Mouse (Mus musculus) MEL (cell line): Measurements from ENCODE around the gene Pllp. TPM values are rescaled to one million over a fixed set of nuclear protein-coding genes. Genes with fewer than 3 reads are reported as not detected.

Experiments
- DNase-seq: peaks from one replicate; pipeline ENCODE4 v3.0.0; 2011; ENCODE audit warnings: low read depth, low spot score
- H3K27ac ChIP-seq: 2 replicates; pipeline ENCODE4 v1.5.1; 2012; ENCODE audit warnings: low read depth, mild to moderate bottlenecking, control low read depth, low read length, moderate library complexity; ENCODE audit not compliant: control insufficient read depth
- H3K27me3 ChIP-seq, 2 experiments: fragments of 150-350 bp in 1 of 2; sonication (generic) in 1 of 2; 2 replicates each; pipeline ENCODE4 v1.6.1; 2012; ENCODE audit warnings: low read length in 2 of 2, mild to moderate bottlenecking in 2 of 2, improper control_type of control experiment in 1 of 2, moderate library complexity in 1 of 2; ENCODE audit not compliant: insufficient read depth in 2 of 2, control insufficient read depth in 1 of 2
- H3K36me3 ChIP-seq, 2 experiments: 2 replicates each; pipeline ENCODE4 v1.6.1; 2012 to 2014; ENCODE audit warnings: low read length in 2 of 2, improper control_type of control experiment in 1 of 2, inconsistent platforms in 1 of 2, mild to moderate bottlenecking in 1 of 2; ENCODE audit not compliant: insufficient read depth in 2 of 2, control insufficient read depth in 1 of 2
- H3K4me1 ChIP-seq, 2 experiments: fragments of 150-350 bp in 1 of 2; sonication (generic) in 1 of 2; 2 replicates each; pipeline ENCODE4 v1.6.1; 2012; ENCODE audit warnings: low read length in 2 of 2, improper control_type of control experiment in 1 of 2, mild to moderate bottlenecking in 1 of 2; ENCODE audit not compliant: insufficient read depth in 2 of 2, control insufficient read depth in 1 of 2
- H3K4me3 ChIP-seq, 2 experiments: fragments of 150-350 bp in 1 of 2; sonication (generic) in 1 of 2; 2 replicates each; pipeline ENCODE4 v1.5.1; 2012; ENCODE audit warnings: low read depth in 2 of 2, low read length in 2 of 2, mild to moderate bottlenecking in 2 of 2, moderate library complexity in 2 of 2, control low read depth in 1 of 2, improper control_type of control experiment in 1 of 2; ENCODE audit not compliant: control insufficient read depth in 1 of 2, insufficient read depth in 1 of 2
- H3K79me2 ChIP-seq: 2 replicates; pipeline ENCODE4 v1.6.1; 2012; ENCODE audit warnings: mild to moderate bottlenecking, low read length, moderate library complexity; ENCODE audit not compliant: control insufficient read depth, poor library complexity, insufficient read depth
- H3K9ac ChIP-seq: 2 replicates; pipeline ENCODE4 v1.6.1; 2012; ENCODE audit warnings: low read depth, mild to moderate bottlenecking, control low read depth, low read length, moderate library complexity; ENCODE audit not compliant: control insufficient read depth, poor library complexity, severe bottlenecking
- H3K9me3 ChIP-seq: fragments of 150-350 bp; sonication (generic); replicated peaks from 2 replicates; pipeline ENCODE4 v1.6.1; 2012; ENCODE audit warnings: mild to moderate bottlenecking, low read length, improper control_type of control experiment, moderate library complexity; ENCODE audit not compliant: insufficient read depth
- BHLHE40 ChIP-seq: IDR thresholded peaks from 2 replicates; pipeline ENCODE4 v1.6.1; 2012; ENCODE audit warnings: low read depth, mild to moderate bottlenecking, inconsistent platforms, low read length, improper control_type of control experiment, borderline replicate concordance
- CHD1 ChIP-seq: IDR thresholded peaks from 2 replicates; pipeline ENCODE4 v1.6.1; 2012; ENCODE audit warnings: low read depth, mild to moderate bottlenecking, inconsistent platforms, low read length, improper control_type of control experiment
- CHD2 ChIP-seq: IDR thresholded peaks from 2 replicates; pipeline ENCODE4 v1.6.1; 2011; ENCODE audit warnings: low read length, improper control_type of control experiment
- CTCF ChIP-seq, 3 experiments: IDR thresholded peaks in 2 of 3; conservative IDR thresholded peaks in 1 of 3; 2 replicates each; pipeline ENCODE4 v1.5.1; 2011 to 2012; ENCODE audit warnings: low read length in 3 of 3, low read depth in 2 of 3, mild to moderate bottlenecking in 2 of 3, improper control_type of control experiment in 1 of 3, inconsistent platforms in 1 of 3, mixed read lengths in 1 of 3, moderate library complexity in 1 of 3; ENCODE audit not compliant: control insufficient read depth in 1 of 3, insufficient read depth in 1 of 3, poor library complexity in 1 of 3, severe bottlenecking in 1 of 3
- E2F4 ChIP-seq: IDR thresholded peaks from 2 replicates; pipeline ENCODE4 v1.6.1; 2011; ENCODE audit warnings: low read depth, low read length, improper control_type of control experiment, borderline replicate concordance
- ELF1 ChIP-seq: IDR thresholded peaks from 2 replicates; pipeline ENCODE4 v1.6.1; 2014; ENCODE audit warnings: low read depth, mild to moderate bottlenecking, inconsistent platforms, low read length, improper control_type of control experiment, moderate library complexity
- EP300 ChIP-seq, 2 experiments: IDR thresholded peaks; 2 replicates each; pipeline ENCODE4 v1.6.1; 2011; ENCODE audit warnings: improper control_type of control experiment in 2 of 2, low read length in 2 of 2, low read depth in 1 of 2, mild to moderate bottlenecking in 1 of 2
- ETS1 ChIP-seq: IDR thresholded peaks from 2 replicates; pipeline ENCODE4 v1.6.1; 2012; ENCODE audit warnings: low read depth, mild to moderate bottlenecking, inconsistent platforms, low read length, improper control_type of control experiment, moderate library complexity
- GABPA ChIP-seq: IDR thresholded peaks from 2 replicates; pipeline ENCODE4 v1.6.1; 2012; ENCODE audit warnings: low read depth, mild to moderate bottlenecking, inconsistent platforms, low read length, improper control_type of control experiment, moderate library complexity
- GATA1 ChIP-seq: IDR thresholded peaks from 2 replicates; pipeline ENCODE4 v1.6.1; 2011; ENCODE audit warnings: low read depth, low read length, improper control_type of control experiment
- HCFC1 ChIP-seq: IDR thresholded peaks from 2 replicates; pipeline ENCODE4 v1.6.1; 2012; ENCODE audit warnings: low read depth, mild to moderate bottlenecking, inconsistent platforms, low read length, improper control_type of control experiment, moderate library complexity
- JUND ChIP-seq: IDR thresholded peaks from 2 replicates; pipeline ENCODE4 v1.6.1; 2011; ENCODE audit warnings: low read depth, mild to moderate bottlenecking, improper control_type of control experiment, low read length
- KAT2A ChIP-seq: conservative IDR thresholded peaks from 2 replicates; pipeline ENCODE4 v1.6.1; 2012; ENCODE audit warnings: low read depth, low read length, improper control_type of control experiment, inconsistent platforms
- MAFK ChIP-seq: IDR thresholded peaks from 2 replicates; pipeline ENCODE4 v1.6.1; 2011; ENCODE audit warnings: low read depth, mild to moderate bottlenecking, low read length, improper control_type of control experiment, borderline replicate concordance
- MAX ChIP-seq: IDR thresholded peaks from 2 replicates; pipeline ENCODE4 v1.6.1; 2011; ENCODE audit warnings: low read length, improper control_type of control experiment
- MAZ ChIP-seq: IDR thresholded peaks from 2 replicates; pipeline ENCODE4 v1.6.1; 2012; ENCODE audit warnings: low read depth, mild to moderate bottlenecking, inconsistent platforms, low read length, improper control_type of control experiment
- MEF2A ChIP-seq: IDR thresholded peaks from 2 replicates; pipeline ENCODE4 v1.6.1; 2014; ENCODE audit warnings: low read depth, mild to moderate bottlenecking, inconsistent platforms, low read length, improper control_type of control experiment; ENCODE audit not compliant: poor library complexity, insufficient replicate concordance, severe bottlenecking; ENCODE audit errors: extremely low read depth
- MYB ChIP-seq: IDR thresholded peaks from 2 replicates; pipeline ENCODE4 v1.6.1; 2011; ENCODE audit warnings: mild to moderate bottlenecking, low read depth, low read length, improper control_type of control experiment
- NELFE ChIP-seq: IDR thresholded peaks from 2 replicates; pipeline ENCODE4 v1.6.1; 2011; ENCODE audit warnings: low read depth, low read length, improper control_type of control experiment
- POLR2A ChIP-seq, 2 experiments: IDR thresholded peaks; 2 replicates each; pipeline ENCODE4 v1.6.1; 2011 to 2012; ENCODE audit warnings: low read length in 2 of 2, mild to moderate bottlenecking in 2 of 2, control low read depth in 1 of 2, improper control_type of control experiment in 1 of 2, low read depth in 1 of 2, moderate library complexity in 1 of 2; ENCODE audit not compliant: control insufficient read depth in 1 of 2, insufficient read depth in 1 of 2, poor library complexity in 1 of 2
- RAD21 ChIP-seq: IDR thresholded peaks from 2 replicates; pipeline ENCODE4 v1.6.1; 2011; ENCODE audit warnings: mild to moderate bottlenecking, low read depth, low read length, improper control_type of control experiment
- RCOR1 ChIP-seq: IDR thresholded peaks from 2 replicates; pipeline ENCODE4 v1.6.1; 2012; ENCODE audit warnings: low read depth, mild to moderate bottlenecking, inconsistent platforms, low read length, improper control_type of control experiment
- SMC3 ChIP-seq: IDR thresholded peaks from 2 replicates; pipeline ENCODE4 v1.6.1; 2011; ENCODE audit warnings: low read depth, low read length, improper control_type of control experiment
- TBP ChIP-seq: IDR thresholded peaks from 2 replicates; pipeline ENCODE4 v1.8.0; 2011; ENCODE audit warnings: low read depth, low read length, improper control_type of control experiment
- TCF12 ChIP-seq: IDR thresholded peaks from 2 replicates; pipeline ENCODE4 v1.6.1; 2014; ENCODE audit warnings: low read depth, mild to moderate bottlenecking, inconsistent platforms, low read length, improper control_type of control experiment, moderate library complexity
- USF2 ChIP-seq, 2 experiments: IDR thresholded peaks; 2 replicates each; pipeline ENCODE4 v1.6.1; 2011 to 2012; ENCODE audit warnings: improper control_type of control experiment in 2 of 2, low read length in 2 of 2, borderline replicate concordance in 1 of 2, inconsistent platforms in 1 of 2, low read depth in 1 of 2, mild to moderate bottlenecking in 1 of 2; ENCODE audit not compliant: insufficient read depth in 1 of 2
- ZKSCAN1 ChIP-seq: IDR thresholded peaks from 2 replicates; pipeline ENCODE4 v1.6.1; 2012; ENCODE audit warnings: low read depth, mild to moderate bottlenecking, inconsistent platforms, low read length, improper control_type of control experiment, moderate library complexity
- ZMIZ1 ChIP-seq: IDR thresholded peaks from 2 replicates; pipeline ENCODE4 v1.6.1; 2012; ENCODE audit warnings: low read depth, mild to moderate bottlenecking, inconsistent platforms, low read length, improper control_type of control experiment, moderate library complexity
- polyA plus RNA-seq, 2 experiments: library from polyadenylated mRNA; stranded (reverse) in 1 of 2; unstranded in 1 of 2; fragments of >175 nt in 1 of 2; fragments of >200 nt in 1 of 2; gene quantifications; 2 replicates each; pipeline versions ENCODE4 v1.2.1 to v1.2.4; 2012; ENCODE audit warnings: low replicate concordance in 2 of 2, low read depth in 1 of 2; ENCODE audit not compliant: insufficient read length in 2 of 2, insufficient read depth in 1 of 2, missing spikeins in 1 of 2
- total RNA-seq: library from RNA; depleted of rRNA; stranded (reverse); fragments of 300-350 nt; gene quantifications from 2 replicates; pipeline ENCODE4 v1.2.3, GENCODE M21; 2012

Gene Pllp
- total and polyA plus RNA-seq, 3 experiments, result 0.06 TPM; not detected in 2

DNA sequence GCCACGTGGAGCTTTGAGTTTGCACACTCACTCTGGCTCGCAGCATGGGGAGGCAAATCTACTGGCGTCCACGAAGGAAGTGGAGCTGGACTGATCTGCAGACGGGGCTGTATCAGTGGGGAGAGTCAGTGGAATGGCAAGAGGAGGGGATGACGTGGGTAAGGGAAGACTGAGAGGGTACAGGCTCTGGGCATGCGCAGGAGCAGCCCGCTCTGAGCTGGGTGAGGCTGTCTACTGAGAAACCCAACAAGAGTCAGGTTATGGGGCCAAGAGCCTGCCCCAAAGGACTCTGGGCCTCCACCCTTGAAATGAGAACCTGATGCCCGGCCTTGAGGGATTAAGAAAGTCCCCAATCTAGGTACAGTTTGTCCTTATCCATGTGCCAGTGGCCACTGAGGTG is 48.9 kb upstream of the Pllp start:
- TF ChIP-seq MAX, result no peak
- TF ChIP-seq NELFE, result no peak
- no peak for TF ChIP-seq ZMIZ1
- TF ChIP-seq HCFC1, result no peak
- no peak for TF ChIP-seq TCF12
- TF ChIP-seq EP300 (IDR thresholded peaks at IDR 0.05; ENCODE audit: low read depth in 1 of 2, low read length in 2 of 2), result no peak
- no peak for TF ChIP-seq SMC3
- no peak for TF ChIP-seq POLR2A (IDR thresholded peaks at IDR 0.05; ENCODE audit: control insufficient read depth in 1 of 2, insufficient read depth in 1 of 2, low read depth in 1 of 2, low read length in 2 of 2, poor library complexity in 1 of 2)
- TF ChIP-seq JUND, result no peak
- no peak for TF ChIP-seq MEF2A
- no peak for TF ChIP-seq RCOR1
- TF ChIP-seq ETS1, result no peak
- no peak for TF ChIP-seq TBP
- no peak for TF ChIP-seq ELF1
- TF ChIP-seq RAD21, result no peak
- TF ChIP-seq MAZ, result no peak
- no peak for TF ChIP-seq CTCF (IDR thresholded peaks at IDR 0.05 in 2 of 3, conservative IDR thresholded peaks at IDR 0.05 in 1 of 3; ENCODE audit: control insufficient read depth in 1 of 3, insufficient read depth in 1 of 3, low read depth in 2 of 3, low read length in 3 of 3, poor library complexity in 1 of 3, severe bottlenecking in 1 of 3)
- no peak for TF ChIP-seq CHD2
- TF ChIP-seq GABPA, result no peak
- DNase-seq, result no peak
- no peak overlapping the region for H3K9ac ChIP-seq

DNA sequence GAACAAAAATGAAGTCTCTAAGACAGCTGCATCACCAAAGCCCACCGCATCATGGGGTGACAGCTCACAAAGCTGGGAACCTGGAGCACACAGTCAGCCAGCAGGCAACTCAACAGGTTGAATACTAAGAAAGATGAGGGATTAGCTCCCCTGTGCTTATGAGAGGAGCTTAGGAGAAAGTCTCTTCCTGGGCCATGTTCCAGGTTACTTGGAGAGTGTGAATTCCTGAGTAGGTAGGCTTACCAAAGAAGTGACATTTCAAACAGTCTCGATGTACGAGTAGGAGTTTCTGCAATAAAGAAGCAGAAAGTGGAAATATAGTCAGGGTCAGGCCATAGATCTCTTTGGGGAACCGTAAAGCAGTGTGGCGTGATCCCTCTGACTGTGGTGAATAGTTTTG is 48.4 kb upstream of the Pllp start:
- no peak for DNase-seq
- H3K9ac ChIP-seq, result no peak overlapping the region
- no peak overlapping the region for H3K4me3 ChIP-seq
- H3K27me3 ChIP-seq, result peaks cover 6 to 7% of the 10 kb centered on the region in 2 experiments
- H3K4me1 ChIP-seq, result no peaks in the 10 kb centered on the region
- no peaks in the 10 kb centered on the region for H3K79me2 ChIP-seq
- no peak overlapping the region for H3K27ac ChIP-seq
- no peaks in the 10 kb centered on the region for H3K36me3 ChIP-seq
- H3K9me3 ChIP-seq, result no peaks in the 10 kb centered on the region
- TF ChIP-seq GABPA (no peak), USF2 (IDR thresholded peaks at IDR 0.05; ENCODE audit: borderline replicate concordance in 1 of 2, insufficient read depth in 1 of 2, low read depth in 1 of 2, low read length in 2 of 2) (no peak), TBP (no peak), BHLHE40 (no peak), POLR2A (IDR thresholded peaks at IDR 0.05; ENCODE audit: control insufficient read depth in 1 of 2, insufficient read depth in 1 of 2, low read depth in 1 of 2, low read length in 2 of 2, poor library complexity in 1 of 2) (no peak), ZKSCAN1 (no peak), HCFC1 (no peak), MAFK (no peak), E2F4 (no peak), KAT2A (no peak), CTCF (IDR thresholded peaks at IDR 0.05 in 2 of 3, conservative IDR thresholded peaks at IDR 0.05 in 1 of 3; ENCODE audit: control insufficient read depth in 1 of 3, insufficient read depth in 1 of 3, low read depth in 2 of 3, low read length in 3 of 3, poor library complexity in 1 of 3, severe bottlenecking in 1 of 3) (no peak), GATA1 (no peak), MAX (no peak), MYB (no peak), JUND (no peak), RAD21 (no peak), CHD1 (no peak)

More for the DNA sequence above, 48.9 kb upstream of the Pllp start:
- H3K27me3 ChIP-seq, result peaks cover 7 to 9% of the 10 kb centered on the region in 2 experiments
- H3K9me3 ChIP-seq, result no peaks in the 10 kb centered on the region
- H3K4me3 ChIP-seq, result no peak overlapping the region
- no peaks in the 10 kb centered on the region for H3K4me1 ChIP-seq
- H3K27ac ChIP-seq, result no peak overlapping the region
- H3K79me2 ChIP-seq, result no peaks in the 10 kb centered on the region
- no peaks in the 10 kb centered on the region for H3K36me3 ChIP-seq
